Mouse (Mus musculus) retina, adult 2 months (tissue): Measurements from ENCODE around the gene Zfp664.
A peak's percentile ranks its signal among the peaks of the same experiment; 100 is the strongest.

Experiments used
- DNase-seq: peaks from one replicate; pipeline ENCODE4 v3.0.0-alpha.2; 2012; ENCODE audit warnings: low read depth, low spot score

Zfp664 gene

GRCm38 (mm10) chr5:124872033-124872432 lies 9.5 kb downstream of the Zfp664 start:
- no peak for DNase-seq

- no peak for DNase-seq
Measured at GRCm38 (mm10) chr5:124873096-124873495, 10.6 kb downstream of the Zfp664 start.

- DNase-seq: no peak
Measured at GRCm38 (mm10) chr5:124873890-124874601, 11.6 kb downstream of the Zfp664 start.

GRCm38 (mm10) chr5:124879251-124879650 lies 16.8 kb downstream of the Zfp664 start:
- DNase-seq: no peak

- no peak for DNase-seq
Measured at GRCm38 (mm10) chr5:124879801-124880200, 17.3 kb downstream of the Zfp664 start.

- no peak for DNase-seq
Measured at GRCm38 (mm10) chr5:124883877-124884276, 21.4 kb downstream of the Zfp664 start.

GRCm38 (mm10) chr5:124888661-124889060 lies 26.2 kb downstream of the Zfp664 start:
- DNase-seq: no peak

GRCm38 (mm10) chr5:124891921-124892370 lies 29.5 kb downstream of the Zfp664 start:
- no peak for DNase-seq

GRCm38 (mm10) chr5:124896135-124896534 lies 33.6 kb downstream of the Zfp664 start:
- DNase-seq: no peak

- peak; percentile 53 for DNase-seq
Measured at GRCm38 (mm10) chr5:124899945-124900631, 37.6 kb downstream of the Zfp664 start.

GRCm38 (mm10) chr5:124900738-124901490 lies 38.4 kb downstream of the Zfp664 start:
- no peak for DNase-seq

- DNase-seq: no peak
Measured at GRCm38 (mm10) chr5:124901675-124902074, 39.2 kb downstream of the Zfp664 start.

GRCm38 (mm10) chr5:124902195-124902594 lies 39.7 kb downstream of the Zfp664 start:
- DNase-seq: no peak

- no peak for DNase-seq
Measured at GRCm38 (mm10) chr5:124903852-124904251, 41.4 kb downstream of the Zfp664 start.

GRCm38 (mm10) chr5:124906890-124907289 lies 44.4 kb downstream of the Zfp664 start:
- no peak for DNase-seq

GRCm38 (mm10) chr5:124908860-124909259 lies 46.4 kb downstream of the Zfp664 start:
- DNase-seq: peak; percentile 39

GRCm38 (mm10) chr5:124912276-124912675 lies 49.8 kb downstream of the Zfp664 start:
- no peak for DNase-seq

- DNase-seq: no peak
Measured at GRCm38 (mm10) chr5:124912946-124913933, 50.7 kb downstream of the Zfp664 start.

- no peak for DNase-seq
Measured at GRCm38 (mm10) chr5:124919798-124920197, 57.3 kb downstream of the Zfp664 start.

GRCm38 (mm10) chr5:124921410-124921809 lies 58.9 kb downstream of the Zfp664 start:
- DNase-seq: no peak
